Mouse (Mus musculus): Measurements from ENCODE around the gene Zbtb9.

Zbtb9 gene

DNA sequence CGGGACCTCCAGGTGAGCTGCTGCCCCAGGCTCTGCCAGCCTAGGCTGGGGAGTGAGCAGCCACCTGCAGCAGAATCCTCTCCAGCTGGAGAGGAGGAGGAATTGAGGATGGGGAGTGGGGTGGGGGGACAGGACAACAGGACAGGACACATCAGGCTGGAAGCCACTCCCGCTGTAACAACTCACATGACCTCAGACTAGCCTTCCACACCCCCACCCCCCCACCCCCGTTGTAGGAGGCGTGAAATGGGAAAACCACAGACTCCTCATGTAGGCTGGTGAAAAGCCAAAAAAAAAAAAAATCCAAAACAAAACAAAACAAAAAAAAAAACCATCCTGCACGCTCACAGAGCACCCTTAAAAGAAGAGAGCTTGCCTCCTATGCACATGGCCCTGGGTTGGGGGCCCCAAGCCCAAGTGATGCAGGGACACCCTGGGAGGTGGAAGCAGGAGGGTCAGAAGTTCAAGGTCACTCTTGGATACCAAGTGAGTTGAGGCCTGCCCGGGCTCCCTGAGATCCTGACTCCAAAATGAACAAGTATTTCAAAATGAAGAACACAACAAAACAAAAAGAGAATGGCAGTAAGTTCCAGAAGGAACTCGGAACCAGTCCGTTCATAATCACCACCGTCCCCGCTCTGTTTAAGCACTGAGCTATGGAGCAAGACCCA is 66.6 kb downstream of the Zbtb9 start:
- DNase-seq (ENCODE audit: extremely low read depth, insufficient read length, low spot score) = peak; percentile 82

DNA sequence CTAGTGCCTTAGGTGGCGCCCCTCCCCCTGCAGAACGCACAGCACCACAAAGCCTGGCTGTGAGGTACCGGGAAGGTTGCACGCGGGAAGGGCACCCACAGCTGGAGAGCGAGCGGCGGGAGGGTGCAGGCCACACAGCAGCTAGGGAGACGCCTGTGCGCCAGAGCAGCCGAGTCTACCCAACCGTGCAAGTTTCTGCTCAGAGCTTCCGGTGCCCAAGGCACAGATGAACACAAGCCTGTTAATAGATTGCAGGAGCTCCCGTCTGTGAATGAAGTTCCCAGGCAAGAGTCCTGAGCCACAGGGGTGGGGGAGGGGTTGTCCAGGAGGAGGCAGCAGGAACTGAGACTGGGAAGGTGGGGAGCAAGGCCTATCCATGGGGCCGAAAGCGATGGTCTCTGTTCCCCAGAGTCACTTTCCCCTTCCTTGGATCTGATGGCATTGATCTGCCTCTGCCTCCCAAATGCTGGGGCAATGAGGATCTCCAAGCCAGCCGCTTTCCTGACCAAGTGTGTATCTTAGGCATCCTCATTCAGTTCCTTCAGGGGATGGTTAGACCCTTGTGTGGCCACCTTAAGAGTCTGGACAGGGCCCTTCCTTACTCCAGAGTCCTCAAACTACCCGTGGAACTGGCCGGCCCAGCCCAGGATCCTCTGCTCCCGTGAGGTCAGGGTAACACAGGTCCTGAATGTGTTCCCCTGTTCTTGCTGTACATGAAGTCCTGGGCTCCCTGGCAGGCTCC is 67.5 kb downstream of the Zbtb9 start:
- peak; percentile 74 for DNase-seq (ENCODE audit: extremely low read depth, insufficient read length, low spot score)

DNA sequence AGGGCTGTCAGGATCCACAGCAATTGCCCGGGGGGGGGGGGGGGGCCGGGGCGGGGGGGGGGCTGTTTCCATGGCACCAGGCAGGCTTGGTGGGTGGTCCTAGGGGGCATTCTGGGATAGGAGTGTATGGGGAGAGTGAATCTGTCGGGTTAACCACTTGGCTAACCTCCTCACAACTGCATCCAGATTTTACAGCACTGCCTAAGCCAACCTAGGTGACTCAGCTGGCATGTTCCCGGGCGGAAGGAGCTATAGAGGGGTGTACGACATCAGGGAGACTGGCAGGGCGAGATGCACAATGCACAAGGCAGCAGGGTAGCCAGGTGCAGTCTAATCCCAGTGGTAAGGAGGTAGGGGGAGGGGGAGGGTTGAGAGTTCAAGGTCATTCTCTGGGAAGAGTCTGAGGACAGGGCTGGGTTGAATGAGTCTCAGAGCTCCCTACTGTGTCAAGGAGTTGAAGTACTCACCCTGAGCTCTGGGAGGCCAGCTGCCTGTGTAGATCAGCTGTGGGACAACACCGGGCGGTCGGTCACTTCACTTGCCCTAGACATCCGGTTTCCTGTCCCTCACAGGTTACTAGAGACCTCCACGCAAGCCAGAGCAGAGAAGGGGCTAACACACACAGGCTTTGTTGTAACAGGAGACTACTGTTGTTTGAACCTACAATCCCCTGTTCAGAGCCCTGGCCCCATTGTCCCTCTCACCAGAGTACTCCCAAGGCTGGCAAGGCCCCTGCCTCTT is 68.2 kb downstream of the Zbtb9 start:
- DNase-seq (ENCODE audit: extremely low read depth, insufficient read length, low spot score) = peak; percentile 77

DNA sequence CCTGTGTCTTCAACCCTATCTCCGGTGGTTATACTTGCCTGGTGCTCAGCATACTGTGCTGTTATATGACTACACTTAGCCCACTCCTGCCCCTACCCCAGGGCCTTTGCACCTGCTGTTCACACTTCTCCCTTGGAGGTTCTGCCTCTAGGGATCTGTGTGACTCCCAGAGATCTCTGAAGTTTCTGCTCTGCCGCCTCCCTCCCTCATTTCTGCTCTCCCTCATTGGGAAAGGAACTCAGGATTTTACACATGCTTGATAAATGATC is 68.8 kb downstream of the Zbtb9 start:
- DNase-seq (ENCODE audit: extremely low read depth, insufficient read length, low spot score) = no peak

DNA sequence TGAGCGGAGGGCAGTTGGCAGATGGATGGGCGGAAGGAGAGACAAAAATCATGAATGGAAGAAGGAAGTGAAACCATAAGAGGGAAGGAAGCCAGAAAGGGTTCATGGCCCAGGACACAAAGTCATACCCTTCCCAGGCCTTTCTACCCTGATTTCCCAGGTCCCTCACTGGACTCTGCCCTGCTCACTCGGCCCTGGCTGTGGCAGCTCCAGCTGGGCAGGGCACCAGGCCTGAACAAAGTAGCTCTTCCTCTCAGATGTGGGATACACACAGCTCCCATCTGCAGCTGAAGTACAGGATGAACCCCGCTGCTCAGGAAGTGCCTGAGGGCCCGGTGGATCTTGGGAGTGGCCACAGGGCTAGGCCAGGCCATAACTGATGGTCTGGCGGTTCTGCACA is 69.9 kb downstream of the Zbtb9 start:
- DNase-seq (ENCODE audit: extremely low read depth, insufficient read length, low spot score) = peak; percentile 60

DNA sequence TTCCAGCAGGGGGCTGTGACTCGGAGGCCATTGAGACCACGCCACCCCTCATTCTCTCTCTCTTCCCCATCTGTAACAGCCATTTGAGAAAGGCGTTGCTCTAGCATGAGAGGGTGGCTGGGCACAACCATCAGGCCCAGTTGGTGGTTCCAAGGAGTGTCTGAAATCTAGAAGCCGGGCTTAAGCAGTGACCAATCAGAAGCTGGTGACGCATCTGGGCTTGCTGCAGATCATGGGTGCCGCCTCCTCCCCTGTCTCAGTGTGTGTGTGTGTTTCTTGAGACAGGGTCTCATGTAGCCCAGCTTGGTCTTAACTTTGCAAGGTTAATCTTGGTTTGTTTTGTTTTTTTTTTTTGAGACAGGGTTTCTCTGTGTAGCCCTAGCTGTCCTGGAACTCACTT is 72.2 kb downstream of the Zbtb9 start:
- no peak for DNase-seq (ENCODE audit: extremely low read depth, insufficient read length, low spot score)

DNA sequence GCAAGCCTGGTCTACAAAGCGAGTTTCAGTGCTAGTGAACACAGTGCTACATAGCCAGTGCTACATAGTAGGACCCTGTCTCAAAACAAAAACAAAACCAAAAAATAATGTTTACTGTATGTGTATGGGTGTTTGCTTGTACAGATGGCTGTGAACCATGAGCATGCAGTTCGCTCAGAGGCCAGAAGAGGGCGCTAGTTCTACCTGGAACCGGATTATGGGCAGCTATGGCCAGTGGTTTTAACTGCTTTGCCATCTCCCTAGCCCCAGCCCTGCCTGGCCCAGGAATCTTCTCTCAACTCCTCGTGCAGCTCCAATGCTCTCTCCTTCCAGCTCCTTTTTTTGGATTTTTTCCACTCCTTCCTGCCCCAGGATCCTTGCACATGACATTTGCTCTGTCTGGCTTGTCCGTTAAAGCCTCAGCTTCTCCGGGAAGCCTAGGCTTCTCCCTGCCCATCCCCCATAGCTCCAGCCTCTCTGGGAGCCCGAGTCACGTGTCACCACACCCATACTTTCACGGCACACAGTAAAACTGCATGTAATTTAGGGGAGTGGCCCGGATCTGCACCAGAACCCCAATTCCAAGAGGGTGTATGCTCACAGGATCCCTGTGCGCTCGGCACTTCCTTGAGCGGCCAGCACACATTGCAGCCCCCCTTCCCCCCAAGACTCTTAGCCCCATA is 74.9 kb downstream of the Zbtb9 start:
- no peak for DNase-seq (ENCODE audit: extremely low read depth, insufficient read length, low spot score)

DNA sequence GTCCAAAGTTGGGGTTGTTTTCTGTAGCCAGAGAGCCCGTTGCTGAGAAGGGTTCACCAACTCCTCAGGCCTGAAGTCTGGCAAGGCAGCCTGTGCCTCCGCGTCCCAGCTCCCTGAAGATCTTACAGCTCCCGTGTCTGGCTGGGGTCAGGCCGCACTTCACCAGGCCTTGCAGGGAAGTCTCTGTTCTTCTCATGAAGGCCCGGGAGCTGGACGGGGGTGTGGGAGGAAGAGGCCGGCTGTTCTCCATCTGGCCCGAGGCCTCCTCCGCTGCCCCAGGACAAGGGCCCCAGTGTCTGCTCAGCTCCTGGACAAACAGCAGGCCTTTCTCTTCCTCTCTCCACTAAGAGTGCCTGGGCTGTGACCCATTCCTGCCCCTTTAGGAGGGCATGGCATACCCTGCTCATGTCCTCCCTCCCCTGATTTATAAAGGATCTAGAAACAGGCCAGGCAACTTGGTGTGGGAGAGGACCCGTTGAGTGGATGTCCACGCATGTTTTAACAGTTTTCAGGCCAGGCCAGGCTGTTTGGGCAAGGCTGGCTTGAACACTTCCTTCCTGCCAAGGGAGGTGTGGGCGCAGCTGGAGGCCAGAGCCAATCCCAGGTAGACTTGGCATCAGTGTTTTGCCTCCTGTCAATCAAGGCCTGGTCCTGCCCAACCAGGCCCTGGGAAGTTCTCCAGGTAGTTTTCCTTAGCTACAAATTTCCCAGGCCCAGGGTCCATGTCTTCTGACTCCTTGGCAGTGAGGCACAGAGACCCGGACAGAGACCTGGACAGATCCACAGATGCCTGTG is 75.7 kb downstream of the Zbtb9 start:
- no peak for DNase-seq (ENCODE audit: extremely low read depth, insufficient read length, low spot score)

DNA sequence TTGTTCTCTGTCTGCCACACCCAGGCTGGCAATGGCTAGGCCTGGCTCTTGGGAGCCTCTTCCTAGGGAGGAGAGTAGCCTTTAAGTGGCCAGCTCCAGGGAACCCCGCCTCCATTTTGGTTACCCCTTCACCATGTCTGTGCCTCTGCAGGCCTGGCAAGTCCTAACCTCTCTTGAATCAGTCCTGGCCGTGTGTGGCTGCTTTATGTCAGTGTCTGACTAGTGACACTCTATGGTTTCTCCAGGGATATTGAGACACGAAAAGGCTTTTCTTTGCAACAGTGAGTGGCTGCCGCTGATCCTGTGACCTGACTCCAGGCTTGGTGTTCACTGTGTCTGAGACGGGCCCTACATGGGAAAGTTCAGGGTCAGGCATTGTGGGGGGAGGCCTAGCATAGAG is 77.9 kb downstream of the Zbtb9 start:
- no peak for DNase-seq (ENCODE audit: extremely low read depth, insufficient read length, low spot score)

DNA sequence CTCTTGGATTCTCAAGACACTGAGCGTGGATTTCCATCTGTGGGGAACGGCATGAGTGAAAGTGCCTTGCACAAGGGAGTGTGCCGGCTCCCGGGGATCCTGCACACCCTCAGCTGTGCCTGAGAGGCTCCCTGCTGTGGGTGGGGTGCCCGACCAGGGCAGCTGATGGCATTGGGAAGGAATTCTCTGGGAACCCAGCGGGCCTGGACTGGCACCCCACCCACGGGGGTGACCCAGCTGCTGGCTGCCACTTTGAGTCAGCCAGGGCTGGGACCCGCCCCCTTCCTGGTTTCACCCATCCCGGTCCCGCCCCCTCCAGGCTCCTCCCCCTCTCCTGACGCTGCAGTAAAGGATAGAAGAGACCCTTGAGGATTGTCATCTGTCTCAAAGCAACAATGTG is 78.5 kb downstream of the Zbtb9 start:
- DNase-seq (ENCODE audit: extremely low read depth, insufficient read length, low spot score) = peak; percentile 88

DNA sequence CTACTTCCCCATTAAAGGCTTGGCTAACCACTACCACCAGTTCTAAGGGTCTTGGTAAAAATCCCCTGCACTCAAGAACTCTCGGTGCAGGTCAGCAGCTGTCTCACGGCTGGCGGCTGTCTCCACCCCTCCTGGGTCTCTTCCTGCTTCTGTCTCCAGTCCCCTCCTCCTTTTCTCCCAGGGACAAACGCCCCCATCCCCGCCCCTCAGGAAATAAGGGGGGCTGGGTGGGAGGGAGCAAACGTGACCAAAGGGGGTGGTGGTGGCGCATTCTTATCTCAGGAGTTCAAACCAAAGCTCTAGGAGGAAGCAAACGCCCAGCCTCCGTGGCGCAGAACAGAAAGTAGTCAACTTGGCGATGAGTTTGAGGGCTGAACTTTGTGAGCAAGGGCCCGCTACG is 83.2 kb downstream of the Zbtb9 start:
- DNase-seq (ENCODE audit: extremely low read depth, insufficient read length, low spot score) = peak; percentile 87

DNA sequence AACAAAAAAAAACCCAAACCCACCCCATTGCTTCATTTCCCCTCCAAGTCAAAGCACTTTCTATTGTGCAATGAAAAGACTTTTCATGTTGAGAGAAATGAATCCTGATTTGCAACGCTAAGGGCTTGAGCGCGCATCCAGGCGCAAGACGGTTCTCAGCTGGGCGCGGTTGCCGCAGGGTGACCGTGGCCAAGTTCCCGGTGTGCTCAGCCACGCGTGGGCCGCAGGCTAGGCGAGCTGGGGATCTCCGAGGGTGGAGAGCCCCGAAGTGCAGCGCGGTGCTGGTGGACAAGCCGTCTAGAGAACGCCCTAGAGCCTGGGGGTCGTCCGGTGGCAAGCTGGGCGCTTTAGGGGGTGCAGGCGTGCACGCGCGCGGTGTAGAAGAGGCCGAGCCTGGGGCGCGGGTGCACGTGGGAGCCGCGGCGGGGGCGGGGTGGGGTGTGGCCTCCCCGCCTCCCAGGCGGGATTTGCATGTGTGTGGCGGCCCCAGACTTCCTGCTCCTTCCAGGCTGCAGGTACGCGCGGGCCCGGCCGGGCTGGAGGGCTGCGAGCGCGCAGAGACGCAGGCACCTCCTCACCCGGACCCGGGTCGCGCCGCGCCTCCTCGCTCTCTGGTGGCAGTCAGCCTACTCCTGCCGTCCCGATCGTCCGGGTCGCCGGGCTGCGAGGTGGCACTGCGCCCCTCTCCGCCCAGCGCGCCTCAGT is 84.0 kb downstream of the Zbtb9 start, which contains the start of gene Itpr3:
Gene Itpr3 (plus strand): TSS at position 493 of the 705 bp plus-strand sequence.
- peak; percentile 93 for DNase-seq (ENCODE audit: extremely low read depth, insufficient read length, low spot score)

DNA sequence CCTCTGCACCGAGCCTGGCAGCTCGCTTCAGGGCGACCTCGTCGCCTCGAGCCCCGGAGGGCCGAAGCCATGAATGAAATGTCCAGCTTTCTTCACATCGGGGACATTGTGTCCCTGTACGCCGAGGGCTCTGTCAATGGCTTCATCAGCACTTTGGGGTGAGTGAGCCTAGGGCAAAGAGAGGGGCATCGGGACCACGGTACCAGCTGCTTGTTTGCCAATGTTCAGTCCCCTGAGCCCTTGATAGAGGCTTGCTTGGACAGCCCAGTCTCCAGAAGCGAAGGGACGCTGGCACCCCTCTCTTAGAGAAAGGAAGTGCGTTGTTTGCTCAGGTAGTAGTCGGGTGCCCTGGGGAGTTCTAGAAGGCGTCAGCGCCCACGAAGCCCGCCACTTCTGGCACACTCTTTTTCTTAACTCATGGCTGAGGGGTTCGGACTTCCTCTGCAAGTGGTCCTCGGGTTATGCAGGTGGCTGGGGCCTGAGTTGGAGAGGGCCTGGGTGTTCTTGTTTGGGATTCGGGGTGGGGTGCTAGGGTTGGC is 84.6 kb downstream of the Zbtb9 start:
- DNase-seq (ENCODE audit: extremely low read depth, insufficient read length, low spot score) = peak; percentile 41
